Mouse (Mus musculus) cerebellum, adult 2 months (tissue): ENCODE measurements around the gene Ptx4. TPM values are rescaled to one million over a fixed set of nuclear protein-coding genes. Genes with fewer than 3 reads are reported as not detected.

Experiments
- DNase-seq, 2 experiments: peaks; one replicate each; pipeline ENCODE4 v3.0.0; 2021
- H3K27ac ChIP-seq: fragments of 200-500 bp; 2 replicates; pipeline ENCODE4 v1.5.1; 2012; ENCODE audit warnings: low read length, control low read depth, inconsistent platforms; ENCODE audit not compliant: insufficient read depth
- H3K27me3 ChIP-seq: fragments of 200-500 bp; 2 replicates; pipeline ENCODE4 v1.6.1; 2012; ENCODE audit warnings: inconsistent platforms, mild to moderate bottlenecking, low read length, moderate library complexity; ENCODE audit not compliant: control insufficient read depth, insufficient read depth
- H3K4me1 ChIP-seq: fragments of 200-500 bp; 2 replicates; pipeline ENCODE4 v1.6.1; 2011; ENCODE audit warnings: low read length; ENCODE audit not compliant: control insufficient read depth, insufficient read depth
- H3K4me3 ChIP-seq: fragments of 200-500 bp; replicated peaks from 2 replicates; pipeline ENCODE3; 2011; ENCODE audit warnings: mild to moderate bottlenecking, low read depth, low read length, control low read depth; ENCODE audit not compliant: insufficient read depth
- CTCF ChIP-seq: fragments of 200-500 bp; IDR thresholded peaks from 2 replicates; pipeline ENCODE4 v1.5.1; 2011; ENCODE audit warnings: low read depth, mild to moderate bottlenecking, control low read depth, low read length, moderate library complexity, borderline replicate concordance; ENCODE audit not compliant: insufficient read depth
- POLR2A ChIP-seq: fragments of 200-500 bp; IDR thresholded peaks from 2 replicates; pipeline ENCODE4 v1.6.1; 2011; ENCODE audit warnings: low read length, control low read depth, borderline replicate concordance; ENCODE audit not compliant: insufficient read depth
- WGBS: fragments of 180-500 bp; shearing (Covaris S2); methylation state at CpG from one replicate; pipeline ENCODE4 v1.1.7; 2018; 5-methylcytosine and 5-hydroxymethylcytosine counted together
- polyA plus RNA-seq: library from polyadenylated mRNA; depleted of rRNA; stranded (reverse); fragments of >200 nt; gene quantifications from 2 replicates; pipeline ENCODE4 v1.2.3, GENCODE M21; 2012

Ptx4 gene
- polyA plus RNA-seq, 1 experiment: not detected

GRCm38 (mm10) chr17:25107786-25108185, 12.8 kb upstream of the Ptx4 start:
- H3K4me3 ChIP-seq: no peak overlapping the region
- no peaks in the 10 kb centered on the region for H3K27me3 ChIP-seq
- DNase-seq: peak in 1 of 2 experiments; percentile 38
- TF ChIP-seq POLR2A (no peak), CTCF (no peak)
- H3K4me1 ChIP-seq: peaks cover 31% of the 10 kb centered on the region
- 31% methylated on average over 16 of the region's 16 CpGs for WGBS
- no peak overlapping the region for H3K27ac ChIP-seq

GRCm38 (mm10) chr17:25109578-25109977, 11.0 kb upstream of the Ptx4 start:
- Histone ChIP-seq H3K4me3 (no peak overlapping the region), H3K27ac (no peak overlapping the region), H3K4me1 (peaks cover 34% of the 10 kb centered on the region), H3K27me3 (no peaks in the 10 kb centered on the region)
- DNase-seq: peak; percentile 48 to 61
- no peak for TF ChIP-seq POLR2A
- TF ChIP-seq CTCF: peak; percentile 66; the same call in 1 of the 2 replicates
- 71% methylated on average over 2 of the region's 2 CpGs for WGBS

- no peaks in the 10 kb centered on the region for H3K27me3 ChIP-seq
- peaks cover 34% of the 10 kb centered on the region for H3K4me1 ChIP-seq
- H3K4me3 ChIP-seq: no peak overlapping the region
- no peak for TF ChIP-seq CTCF
- TF ChIP-seq POLR2A: no peak
- 71% methylated on average over 6 of the region's 6 CpGs for WGBS
- DNase-seq: no peak
- H3K27ac ChIP-seq: no peak overlapping the region
Measured at GRCm38 (mm10) chr17:25110590-25110989, 10.0 kb upstream of the Ptx4 start.

- no peaks in the 10 kb centered on the region for H3K27me3 ChIP-seq
- 82% methylated on average over 5 of the region's 5 CpGs for WGBS
- TF ChIP-seq CTCF: no peak
- no peak for TF ChIP-seq POLR2A
- DNase-seq: no peak
- peaks cover 31% of the 10 kb centered on the region for H3K4me1 ChIP-seq
- H3K27ac ChIP-seq: peak overlapping the region; percentile 82
- no peak overlapping the region for H3K4me3 ChIP-seq
Measured at GRCm38 (mm10) chr17:25111220-25111619, 9.3 kb upstream of the Ptx4 start.

GRCm38 (mm10) chr17:25111739-25112422, 8.7 kb upstream of the Ptx4 start:
- no peak overlapping the region for H3K4me3 ChIP-seq
- H3K4me1 ChIP-seq: peaks cover 31% of the 10 kb centered on the region
- no peaks in the 10 kb centered on the region for H3K27me3 ChIP-seq
- no peak for TF ChIP-seq POLR2A
- TF ChIP-seq CTCF: no peak
- 7% methylated on average over 8 of the region's 8 CpGs for WGBS
- peak; percentile 79 to 84 for DNase-seq
- H3K27ac ChIP-seq: peak overlapping the region; percentile 82

GRCm38 (mm10) chr17:25112423-25112810, 8.1 kb upstream of the Ptx4 start:
- DNase-seq: no peak
- peak overlapping the region; percentile 82 for H3K27ac ChIP-seq
- H3K4me3 ChIP-seq: no peak overlapping the region
- H3K4me1 ChIP-seq: peaks cover 31% of the 10 kb centered on the region
- 9% methylated on average over 3 of the region's 3 CpGs for WGBS
- no peaks in the 10 kb centered on the region for H3K27me3 ChIP-seq
- no peak for TF ChIP-seq CTCF
- TF ChIP-seq POLR2A: no peak

- 4% methylated on average over 23 of the region's 23 CpGs for WGBS
- peak in 1 of 2 experiments; percentile 32 for DNase-seq
- no peaks in the 10 kb centered on the region for H3K27me3 ChIP-seq
- H3K4me3 ChIP-seq: peak overlapping the region; percentile 79
- TF ChIP-seq CTCF (no peak), POLR2A (no peak)
- H3K27ac ChIP-seq: peak overlapping the region; percentile 94
- peaks cover 27% of the 10 kb centered on the region for H3K4me1 ChIP-seq
Measured at GRCm38 (mm10) chr17:25114908-25115645, 5.5 kb upstream of the Ptx4 start.

- H3K4me3 ChIP-seq: peak within 1 kb of the TSS; percentile 79
- TF ChIP-seq CTCF (no peak), POLR2A (peak; percentile 82)
- H3K4me1 ChIP-seq: peaks cover 22% of the 10 kb centered on the region
- 4% methylated on average over 40 of the region's 40 CpGs for WGBS
- peak within 1 kb of the TSS; percentile 94 for H3K27ac ChIP-seq
- no peaks in the 10 kb centered on the region for H3K27me3 ChIP-seq
- DNase-seq: peak; percentile 92 to 95
Measured at GRCm38 (mm10) chr17:25115664-25116432, 4.7 kb upstream of the Ptx4 start, which contains the start of gene Telo2. Gene Telo2 (minus strand): TSS chr17:25115967.
